Mouse (Mus musculus) intestine, embryonic 15.5 days (tissue): ENCODE measurements around the gene Unc5c. TPM values are rescaled to one million over a fixed set of nuclear protein-coding genes. Genes with fewer than 3 reads are reported as not detected.

Source experiments
- ATAC-seq: fragments of 200-750 bp; cut with Nextera tagmentation; 2 replicates; pipeline ENCODE4 v1.8.0; 2017; ENCODE audit warnings: moderate TSS enrichment, moderate library complexity
- H3K27ac ChIP-seq: fragments of 300-500 bp; sonication (generic); 2 replicates; pipeline ENCODE4 v1.5.1; 2015; ENCODE audit warnings: mild to moderate bottlenecking, inconsistent platforms
- H3K27me3 ChIP-seq: fragments of 300-500 bp; sonication (generic); replicated peaks from 2 replicates; pipeline ENCODE4 v1.6.1; 2015; ENCODE audit warnings: inconsistent platforms
- H3K36me3 ChIP-seq: fragments of 300-500 bp; sonication (generic); 2 replicates; pipeline ENCODE4 v1.6.1; 2015; ENCODE audit warnings: inconsistent platforms
- H3K4me1 ChIP-seq: fragments of 300-500 bp; sonication (generic); replicated peaks from 2 replicates; pipeline ENCODE4 v1.6.1; 2015; ENCODE audit warnings: inconsistent platforms
- H3K4me2 ChIP-seq: fragments of 300-500 bp; sonication (generic); replicated peaks from 2 replicates; pipeline ENCODE4 v1.6.1; 2015; ENCODE audit warnings: mild to moderate bottlenecking, inconsistent platforms
- H3K4me3 ChIP-seq: fragments of 300-500 bp; sonication (generic); replicated peaks from 2 replicates; pipeline ENCODE4 v1.5.1; 2015; ENCODE audit warnings: inconsistent platforms
- H3K9ac ChIP-seq: fragments of 300-500 bp; sonication (generic); 2 replicates; pipeline ENCODE4 v1.6.1; 2015; ENCODE audit warnings: inconsistent platforms
- H3K9me3 ChIP-seq: fragments of 300-500 bp; sonication (generic); 2 replicates; pipeline ENCODE4 v1.6.1; 2016; ENCODE audit warnings: inconsistent platforms
- WGBS: fragments of 180-500 bp; shearing (Covaris S2); methylation state at CpG from one replicate; pipeline ENCODE4 v1.1.7; 2015; 5-methylcytosine and 5-hydroxymethylcytosine counted together
- polyA plus RNA-seq: library from polyadenylated mRNA; unstranded; fragments of >200 nt; fragmentation: Nextera tagmentation; extraction: Ambion mirVana; gene quantifications from 2 replicates; pipeline ENCODE4 v1.2.1, GENCODE M21; 2015

The Unc5c gene
- polyA plus RNA-seq, 1 experiment from 2014 or later, result 8.9 TPM

- H3K4me2 ChIP-seq, result no peak overlapping the region
- H3K27me3 ChIP-seq, result no peaks in the 10 kb centered on the region
- H3K9ac ChIP-seq, result no peak overlapping the region
- no peaks in the 10 kb centered on the region for H3K4me1 ChIP-seq
- WGBS, result 75% methylated on average over 3 of the region's 3 CpGs
- H3K36me3 ChIP-seq, result no peaks in the 10 kb centered on the region
- no peak for ATAC-seq
- H3K9me3 ChIP-seq, result no peaks in the 10 kb centered on the region
- H3K4me3 ChIP-seq, result no peak overlapping the region
- H3K27ac ChIP-seq, result no peak overlapping the region
Measured at GRCm38 (mm10) chr3:141809581-141809980, 344.6 kb downstream of the Unc5c start.

GRCm38 (mm10) chr3:141810944-141811343 lies 345.9 kb downstream of the Unc5c start:
- Histone ChIP-seq H3K4me3 (no peak overlapping the region), H3K27ac (no peak overlapping the region), H3K9ac (no peak overlapping the region), H3K27me3 (no peaks in the 10 kb centered on the region), H3K9me3 (no peaks in the 10 kb centered on the region), H3K4me1 (no peaks in the 10 kb centered on the region), H3K4me2 (no peak overlapping the region), H3K36me3 (no peaks in the 10 kb centered on the region)
- WGBS, result 66% methylated on average over 7 of the region's 7 CpGs
- no peak for ATAC-seq

- no peak overlapping the region for H3K4me3 ChIP-seq
- ATAC-seq, result no peak; the same call in 1 of the 2 replicates
- no peaks in the 10 kb centered on the region for H3K36me3 ChIP-seq
- 28% methylated on average over 2 of the region's 2 CpGs for WGBS
- H3K4me2 ChIP-seq, result no peak overlapping the region
- no peak overlapping the region for H3K27ac ChIP-seq
- no peaks in the 10 kb centered on the region for H3K4me1 ChIP-seq
- H3K27me3 ChIP-seq, result no peaks in the 10 kb centered on the region
- no peaks in the 10 kb centered on the region for H3K9me3 ChIP-seq
- no peak overlapping the region for H3K9ac ChIP-seq
Measured at GRCm38 (mm10) chr3:141811348-141811747, 346.3 kb downstream of the Unc5c start.

- H3K4me2 ChIP-seq, result no peak overlapping the region
- WGBS, result 100% methylated on average over 1 of the region's 1 CpGs
- H3K9me3 ChIP-seq, result no peaks in the 10 kb centered on the region
- no peaks in the 10 kb centered on the region for H3K4me1 ChIP-seq
- H3K4me3 ChIP-seq, result no peak overlapping the region
- H3K9ac ChIP-seq, result no peak overlapping the region
- H3K27ac ChIP-seq, result no peak overlapping the region
- H3K36me3 ChIP-seq, result no peaks in the 10 kb centered on the region
- no peak for ATAC-seq
- no peaks in the 10 kb centered on the region for H3K27me3 ChIP-seq
Measured at GRCm38 (mm10) chr3:141814776-141815175, 349.8 kb downstream of the Unc5c start.

GRCm38 (mm10) chr3:141818615-141819312 lies 353.7 kb downstream of the Unc5c start:
- Histone ChIP-seq H3K9me3 (no peaks in the 10 kb centered on the region), H3K36me3 (no peaks in the 10 kb centered on the region), H3K27me3 (no peaks in the 10 kb centered on the region), H3K4me3 (no peak overlapping the region), H3K27ac (no peak overlapping the region), H3K4me1 (no peaks in the 10 kb centered on the region), H3K9ac (no peak overlapping the region), H3K4me2 (no peak overlapping the region)
- WGBS, result 50% methylated on average over 3 of the region's 3 CpGs
- ATAC-seq, result no peak

- WGBS, result 45% methylated on average over 13 of the region's 13 CpGs
- Histone ChIP-seq H3K9me3 (no peaks in the 10 kb centered on the region), H3K27me3 (no peaks in the 10 kb centered on the region), H3K9ac (no peak overlapping the region), H3K4me1 (no peaks in the 10 kb centered on the region), H3K4me2 (no peak overlapping the region), H3K36me3 (no peaks in the 10 kb centered on the region), H3K27ac (no peak overlapping the region), H3K4me3 (no peak overlapping the region)
- no peak for ATAC-seq
Measured at GRCm38 (mm10) chr3:141819331-141819941, 354.4 kb downstream of the Unc5c start.

GRCm38 (mm10) chr3:141828301-141828700 lies 363.3 kb downstream of the Unc5c start:
- no peaks in the 10 kb centered on the region for H3K27me3 ChIP-seq
- WGBS, result 78% methylated on average over 5 of the region's 5 CpGs
- no peak for ATAC-seq
- no peak overlapping the region for H3K4me2 ChIP-seq
- no peaks in the 10 kb centered on the region for H3K36me3 ChIP-seq
- H3K9ac ChIP-seq, result no peak overlapping the region
- H3K9me3 ChIP-seq, result no peaks in the 10 kb centered on the region
- H3K4me3 ChIP-seq, result no peak overlapping the region
- H3K4me1 ChIP-seq, result no peaks in the 10 kb centered on the region
- H3K27ac ChIP-seq, result no peak overlapping the region

- Histone ChIP-seq H3K27ac (no peak overlapping the region), H3K4me1 (no peaks in the 10 kb centered on the region), H3K27me3 (no peaks in the 10 kb centered on the region), H3K4me3 (no peak overlapping the region), H3K36me3 (no peaks in the 10 kb centered on the region), H3K4me2 (no peak overlapping the region), H3K9ac (no peak overlapping the region), H3K9me3 (no peaks in the 10 kb centered on the region)
- no peak for ATAC-seq
- 28% methylated on average over 3 of the region's 3 CpGs for WGBS
Measured at GRCm38 (mm10) chr3:141831135-141831534, 366.1 kb downstream of the Unc5c start.

- no peak overlapping the region for H3K4me2 ChIP-seq
Measured at GRCm38 (mm10) chr3:141838864-141839263, 373.8 kb downstream of the Unc5c start.

GRCm38 (mm10) chr3:141849206-141849605 lies 384.2 kb downstream of the Unc5c start:
- Histone ChIP-seq H3K4me1 (no peaks in the 10 kb centered on the region), H3K4me2 (no peak overlapping the region), H3K4me3 (no peak overlapping the region), H3K27me3 (no peaks in the 10 kb centered on the region), H3K36me3 (no peaks in the 10 kb centered on the region), H3K27ac (no peak overlapping the region), H3K9ac (no peak overlapping the region), H3K9me3 (no peaks in the 10 kb centered on the region)
- ATAC-seq, result no peak
- WGBS, result 74% methylated on average over 1 of the region's 1 CpGs

More at GRCm38 (mm10) chr3:141838864-141839263, 373.8 kb downstream of the Unc5c start:
- no peak overlapping the region for H3K27ac ChIP-seq
- H3K4me1 ChIP-seq, result no peaks in the 10 kb centered on the region
- no peaks in the 10 kb centered on the region for H3K36me3 ChIP-seq
- H3K9ac ChIP-seq, result no peak overlapping the region
- no peak overlapping the region for H3K4me3 ChIP-seq
- no peak for ATAC-seq
- WGBS, result 44% methylated on average over 7 of the region's 7 CpGs
- no peaks in the 10 kb centered on the region for H3K27me3 ChIP-seq
- H3K9me3 ChIP-seq, result no peaks in the 10 kb centered on the region

GRCm38 (mm10) chr3:141850141-141850540 lies 385.1 kb downstream of the Unc5c start:
- Histone ChIP-seq H3K4me1 (no peaks in the 10 kb centered on the region), H3K27ac (no peak overlapping the region), H3K36me3 (no peaks in the 10 kb centered on the region), H3K4me2 (no peak overlapping the region), H3K9ac (no peak overlapping the region), H3K9me3 (no peaks in the 10 kb centered on the region), H3K4me3 (no peak overlapping the region), H3K27me3 (no peaks in the 10 kb centered on the region)
- WGBS, result 82% methylated on average over 7 of the region's 7 CpGs
- no peak for ATAC-seq

GRCm38 (mm10) chr3:141854339-141854738 lies 389.3 kb downstream of the Unc5c start:
- 77% methylated on average over 4 of the region's 4 CpGs for WGBS

GRCm38 (mm10) chr3:141857123-141857522 lies 392.1 kb downstream of the Unc5c start:
- no peak overlapping the region for H3K4me3 ChIP-seq
- H3K27ac ChIP-seq, result no peak overlapping the region
- H3K9me3 ChIP-seq, result no peaks in the 10 kb centered on the region
- no peaks in the 10 kb centered on the region for H3K27me3 ChIP-seq
- ATAC-seq, result no peak
- 73% methylated on average over 8 of the region's 8 CpGs for whole genome bisulfite sequencing
- H3K36me3 ChIP-seq, result no peaks in the 10 kb centered on the region
- no peak overlapping the region for H3K9ac ChIP-seq
- no peaks in the 10 kb centered on the region for H3K4me1 ChIP-seq
- H3K4me2 ChIP-seq, result no peak overlapping the region

More at GRCm38 (mm10) chr3:141854339-141854738, 389.3 kb downstream of the Unc5c start:
- no peaks in the 10 kb centered on the region for H3K36me3 ChIP-seq
- no peak overlapping the region for H3K4me2 ChIP-seq
- no peak overlapping the region for H3K27ac ChIP-seq
- H3K9me3 ChIP-seq, result no peaks in the 10 kb centered on the region
- no peaks in the 10 kb centered on the region for H3K27me3 ChIP-seq
- H3K4me3 ChIP-seq, result no peak overlapping the region
- H3K4me1 ChIP-seq, result no peaks in the 10 kb centered on the region
- ATAC-seq, result no peak
- no peak overlapping the region for H3K9ac ChIP-seq
